Mouse (Mus musculus): ENCODE results near the gene Tmed5. TPM values are rescaled to one million over a fixed set of nuclear protein-coding genes. Genes with fewer than 3 reads are reported as not detected.

Tmed5 gene
- 1 to 10 TPM; 2.0 to 4.9 TPM for polyA plus RNA-seq (2012; fragmentation: generic; extraction: Trizol)

DNA sequence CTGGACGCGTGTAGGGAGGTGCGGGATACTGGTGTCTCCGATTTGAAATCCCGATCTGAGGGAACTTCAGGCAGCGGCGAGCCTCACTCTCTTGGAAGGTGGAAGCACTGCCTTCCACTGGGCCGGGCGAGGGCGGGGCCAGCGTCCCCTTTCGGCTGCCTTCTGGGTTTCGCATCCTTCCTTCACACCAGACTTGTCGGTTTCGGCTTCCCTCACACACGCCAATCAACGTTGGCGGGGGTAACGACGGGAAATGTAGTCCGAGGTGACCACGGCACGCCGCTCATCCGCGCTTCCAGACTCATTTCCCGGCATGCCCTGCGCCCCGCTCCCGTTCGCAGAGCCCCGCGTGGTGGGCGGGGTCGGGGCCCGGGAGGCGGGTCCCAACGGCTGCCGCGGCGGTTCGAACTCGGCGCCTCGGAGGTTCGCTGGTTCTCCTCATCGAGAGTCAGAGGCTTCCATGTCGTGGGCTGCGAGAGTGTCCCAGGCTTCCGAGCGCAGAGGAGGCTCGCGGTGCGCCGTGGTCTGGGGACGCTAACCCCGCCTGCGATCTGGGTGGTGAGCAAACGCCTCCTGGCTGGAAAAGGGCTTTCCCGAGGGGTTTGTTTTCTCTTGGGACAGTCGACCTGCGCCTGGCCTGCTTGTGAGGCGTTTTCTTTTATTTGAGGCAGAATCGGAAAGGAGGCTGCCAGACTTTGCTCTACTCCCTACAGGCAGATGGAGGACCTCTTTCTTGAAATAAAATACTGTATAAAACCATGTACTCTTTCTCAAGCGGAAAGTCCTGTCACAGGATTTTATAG lies at the start of gene Tmed5, which contains the start of gene Ccdc18:
TSS of gene Tmed5 (minus strand) at position 180 of the 803 bp plus-strand sequence.
TSS of gene Ccdc18 (plus strand) at position 435 of the 803 bp plus-strand sequence.

DNA sequence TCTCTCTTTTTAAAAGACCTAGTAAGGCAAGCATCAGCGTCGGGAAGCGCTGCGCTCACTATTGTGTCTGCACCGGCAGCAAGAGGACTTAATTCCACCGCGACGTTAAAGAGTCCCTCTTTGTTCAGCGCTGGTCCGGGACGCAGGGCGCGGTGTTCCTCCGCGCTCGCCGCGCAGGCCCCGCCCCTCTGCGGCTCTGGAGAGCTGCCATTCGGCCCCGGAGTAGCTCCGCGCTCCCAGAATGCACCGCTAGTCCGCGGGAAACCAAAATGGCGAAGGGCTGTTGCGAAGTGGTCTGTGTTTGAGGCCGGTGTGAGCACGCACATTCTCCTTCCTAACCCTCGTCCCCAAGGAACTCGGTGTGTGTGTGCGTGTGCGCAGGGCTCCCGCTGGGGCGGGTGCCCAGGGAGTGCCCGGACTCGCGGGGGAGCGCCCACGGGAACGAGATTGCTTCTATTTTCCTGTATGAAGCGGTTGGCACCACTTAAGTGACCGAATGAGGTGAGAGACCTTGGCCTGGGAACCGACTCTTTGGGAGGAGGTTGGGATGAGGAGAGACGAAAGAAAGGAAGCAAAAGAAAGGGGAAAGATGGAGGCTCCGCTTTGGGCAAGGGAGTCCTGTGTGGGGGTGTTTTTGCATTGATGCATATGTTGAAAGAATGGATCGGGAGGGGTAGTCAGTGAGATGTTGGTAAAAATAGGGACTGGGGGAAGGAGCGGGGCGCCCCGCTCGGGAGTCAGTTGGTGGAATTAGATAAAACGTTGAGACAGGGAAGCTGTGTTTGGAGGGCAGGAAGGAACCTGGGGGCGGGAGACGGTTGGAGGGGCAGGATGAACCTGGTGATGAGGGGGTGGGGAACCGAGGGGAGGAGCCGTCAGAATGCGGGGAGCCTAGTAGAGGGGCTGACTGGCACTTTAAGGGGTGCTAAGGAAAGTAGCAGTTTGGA lies 66.7 kb downstream of the Tmed5 start, which contains the start of gene Mtf2:
TSS of gene Mtf2 (plus strand) at position 210 of the 947 bp plus-strand sequence.

Other genes with a start within 250 kb of the Tmed5 start
- gene Rpl5, start 232.1 kb downstream of the Tmed5 start, polyA plus RNA-seq (2012; fragmentation: generic; extraction: Trizol): 10 to 100 TPM; 55.2 to 76.5 TPM
- 1 to 10 TPM in 1 of 2 experiments, under 1 TPM in 1; 0.75 to 5.2 TPM for gene Fam69a, start 145.5 kb downstream of the Tmed5 start, polyA plus RNA-seq (2012; fragmentation: generic; extraction: Trizol)
- 1 to 10 TPM; 1.5 to 3.1 TPM for gene Mtf2, start 66.9 kb downstream of the Tmed5 start, polyA plus RNA-seq (2012; fragmentation: generic; extraction: Trizol)
- under 1 TPM; 0.13 to 0.77 TPM for gene Ccdc18, start 255 bp upstream of the Tmed5 start, polyA plus RNA-seq (2012; fragmentation: generic; extraction: Trizol)
- gene Dr1, start 136.3 kb upstream of the Tmed5 start, polyA plus RNA-seq (2012; fragmentation: generic; extraction: Trizol): 1 to 10 TPM in 1 of 2 experiments, under 1 TPM in 1; 0.94 to 4.4 TPM
- gene Pigg, start 180.0 kb upstream of the Tmed5 start, polyA plus RNA-seq (2012; fragmentation: generic; extraction: Trizol): 1 to 10 TPM in 1 of 2 experiments, under 1 TPM in 1; 0.21 to 1.9 TPM
- gene Gm42517, start 235.3 kb upstream of the Tmed5 start, polyA plus RNA-seq (2012; fragmentation: generic; extraction: Trizol): under 1 TPM; 0.01 to 0.06 TPM